Mouse (Mus musculus) A20 (cell line): Measurements from ENCODE around the gene Sh2d1b2.

Experiments
- DNase-seq: peaks from one replicate; pipeline ENCODE4 v3.0.0-alpha.2; 2011; ENCODE audit warnings: low read depth, low spot score

The Sh2d1b2 gene

GRCm38 (mm10) chr1:170277016-170277415, 44.5 kb downstream of the Sh2d1b2 start, which contains the start of gene Sh2d1b1:
TSS of gene Sh2d1b1 (plus strand) at chr1:170277320.
- no peak for DNase-seq

DNA sequence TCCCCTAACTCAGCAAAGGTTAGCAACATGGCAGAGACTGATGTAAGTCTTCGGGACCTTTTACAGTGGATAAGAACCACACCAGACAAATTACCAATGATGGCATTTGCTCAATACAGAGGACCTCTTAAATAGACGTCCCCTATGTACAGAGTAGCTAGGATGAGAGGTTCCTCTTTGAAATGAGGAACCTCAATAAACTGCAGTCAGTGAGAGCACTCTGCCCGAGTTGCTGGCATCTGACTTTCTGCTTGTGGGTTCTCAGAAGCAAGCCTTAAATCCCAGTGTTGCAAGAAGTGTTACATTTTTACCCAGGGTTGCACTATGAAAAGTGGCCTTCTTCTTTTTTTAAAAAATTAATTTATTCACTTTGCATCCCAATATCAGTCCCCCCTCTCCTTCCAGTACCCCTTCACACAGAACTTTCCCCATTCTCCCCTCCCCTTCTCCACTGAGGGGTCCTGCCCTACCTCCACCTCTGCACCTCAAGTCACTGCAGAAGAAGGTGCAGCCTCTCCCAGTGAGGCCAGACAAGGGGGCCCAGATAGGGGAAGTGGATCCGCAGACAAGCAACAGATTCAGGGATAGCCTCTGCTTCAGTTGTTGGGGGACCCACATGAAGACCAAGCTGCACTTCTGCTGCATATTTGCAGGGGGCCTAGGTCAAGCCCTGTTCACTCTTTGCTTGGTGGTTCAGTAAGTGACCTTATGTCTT, 50.0 kb downstream of the Sh2d1b2 start:
- DNase-seq = no peak

DNA sequence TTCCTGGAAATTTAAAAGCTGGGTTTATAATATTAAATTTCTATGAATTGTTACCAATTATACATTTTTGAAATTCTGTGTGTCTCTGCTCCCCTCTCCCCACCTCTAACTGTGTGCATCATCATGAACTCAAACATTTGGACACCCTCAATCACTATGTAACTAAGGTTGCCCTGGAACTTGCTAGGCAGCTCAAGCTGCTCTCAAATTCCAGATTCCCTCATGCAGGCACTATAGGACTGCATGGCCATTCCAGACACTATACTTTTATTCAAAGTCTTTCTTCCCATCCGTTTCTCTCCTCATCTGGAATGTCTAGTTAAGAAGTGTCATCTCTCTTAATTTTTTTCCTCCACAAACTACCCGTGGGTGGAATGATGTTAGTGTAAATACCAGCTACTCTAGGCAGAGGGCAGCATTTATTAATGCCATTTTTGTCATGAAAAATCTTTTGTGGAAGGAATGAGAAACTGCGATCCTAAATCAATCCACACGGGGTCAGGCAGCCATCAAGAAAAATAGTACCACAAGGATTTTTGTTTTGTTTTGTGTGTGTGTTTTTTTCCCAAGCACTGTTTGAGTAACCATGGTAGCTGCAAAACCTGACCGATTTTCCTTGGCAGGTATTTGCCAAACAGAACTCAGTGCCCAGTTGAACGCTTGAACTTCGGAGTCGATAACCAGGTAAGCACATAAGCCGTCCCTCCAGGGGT, 59.8 kb downstream of the Sh2d1b2 start:
- DNase-seq = no peak

DNA sequence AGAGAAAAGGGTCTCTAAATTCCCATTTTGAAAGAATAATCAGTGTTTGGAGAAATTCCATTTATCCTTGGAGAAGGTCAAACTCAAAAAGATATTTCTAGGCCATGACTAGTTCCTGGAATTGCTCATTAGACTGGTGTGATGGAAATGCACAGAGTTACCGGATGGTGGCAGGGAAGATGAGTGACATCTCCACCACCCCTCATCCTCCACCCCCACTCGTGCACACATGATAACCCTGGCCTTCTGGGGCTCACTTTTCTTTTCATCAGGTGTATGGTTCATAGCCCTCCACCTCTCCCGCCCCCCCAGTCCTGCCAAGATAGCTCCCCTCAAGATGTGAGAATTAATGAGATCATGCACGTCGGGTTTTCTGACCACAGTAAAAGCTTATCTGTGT, 60.7 kb downstream of the Sh2d1b2 start:
- DNase-seq = no peak

DNA sequence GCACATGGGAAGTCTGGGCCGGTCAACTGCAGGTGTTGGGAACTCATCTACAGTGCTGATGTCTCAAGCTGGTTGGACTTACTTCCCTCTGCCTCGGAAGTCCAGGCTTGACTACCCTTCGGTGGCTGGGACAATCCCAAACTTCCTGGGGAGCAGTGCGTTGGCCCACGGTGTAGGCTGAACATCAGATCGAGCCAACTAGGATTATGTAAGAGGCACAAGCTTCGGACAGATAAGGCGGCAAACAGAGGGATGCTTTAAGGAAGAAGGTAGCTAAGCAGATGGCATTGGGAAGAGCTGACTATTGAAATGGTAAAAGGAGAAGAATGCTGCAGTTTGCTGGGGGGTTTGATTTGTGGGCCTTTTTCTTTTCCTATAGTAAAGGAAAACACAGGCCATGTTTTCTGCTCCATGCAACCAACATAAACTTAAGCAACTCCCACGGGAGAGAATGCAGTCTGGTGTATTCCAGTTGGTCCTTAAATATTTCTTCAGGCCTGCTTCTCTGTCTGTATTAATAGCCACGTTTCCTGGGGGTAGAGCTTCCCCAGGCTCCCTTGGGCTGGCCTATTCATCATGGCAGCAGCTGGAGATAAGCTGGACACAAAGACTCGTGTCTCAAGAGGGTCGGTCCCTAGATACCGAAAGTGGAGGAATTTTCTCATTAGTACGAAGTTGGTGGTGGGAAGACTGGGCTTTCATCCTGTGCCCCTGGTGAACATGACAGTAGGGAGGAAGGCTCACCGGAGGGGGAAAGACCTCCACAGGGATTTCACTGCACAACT, 62.4 kb downstream of the Sh2d1b2 start:
- no peak for DNase-seq

DNA sequence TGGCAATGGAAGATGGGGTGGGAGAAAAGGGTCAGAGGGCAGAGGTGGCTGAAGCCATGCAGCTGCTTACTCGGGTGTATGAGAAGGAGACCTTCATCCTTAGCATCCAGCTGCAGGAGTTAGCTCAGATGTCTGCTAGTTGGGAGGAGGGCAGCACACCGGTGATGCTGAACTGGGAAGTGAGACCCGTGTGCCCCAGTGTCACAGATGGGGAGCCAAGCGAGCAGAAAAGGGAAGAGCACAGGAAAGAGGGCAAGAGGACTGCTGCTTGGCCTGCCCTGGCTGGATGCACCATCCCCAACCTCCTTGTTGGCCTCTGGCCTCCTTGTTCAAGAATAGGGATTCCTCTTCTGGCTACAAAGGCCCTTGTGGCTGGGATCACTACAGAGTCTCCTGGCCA, 66.9 kb downstream of the Sh2d1b2 start:
- no peak for DNase-seq

DNA sequence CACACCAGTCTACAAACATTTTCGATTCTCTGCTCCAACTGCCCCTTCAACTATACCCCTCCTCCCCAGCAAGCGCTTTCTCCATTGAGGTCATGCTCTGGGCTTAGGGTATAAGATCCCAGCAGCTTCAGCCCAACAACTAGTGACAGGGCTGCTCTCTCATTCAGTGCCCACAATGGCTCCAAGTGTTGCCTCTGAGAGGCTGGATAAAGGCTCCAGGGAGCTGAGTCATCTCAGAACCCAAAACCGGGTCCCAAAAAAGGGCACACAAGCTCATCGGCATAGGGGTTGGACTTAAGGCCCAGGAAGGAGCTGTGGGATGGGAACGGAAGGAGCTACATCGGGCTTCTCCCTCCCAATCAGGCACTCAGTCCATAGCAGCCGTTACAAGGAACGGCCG, 69.1 kb downstream of the Sh2d1b2 start:
- no peak for DNase-seq

DNA sequence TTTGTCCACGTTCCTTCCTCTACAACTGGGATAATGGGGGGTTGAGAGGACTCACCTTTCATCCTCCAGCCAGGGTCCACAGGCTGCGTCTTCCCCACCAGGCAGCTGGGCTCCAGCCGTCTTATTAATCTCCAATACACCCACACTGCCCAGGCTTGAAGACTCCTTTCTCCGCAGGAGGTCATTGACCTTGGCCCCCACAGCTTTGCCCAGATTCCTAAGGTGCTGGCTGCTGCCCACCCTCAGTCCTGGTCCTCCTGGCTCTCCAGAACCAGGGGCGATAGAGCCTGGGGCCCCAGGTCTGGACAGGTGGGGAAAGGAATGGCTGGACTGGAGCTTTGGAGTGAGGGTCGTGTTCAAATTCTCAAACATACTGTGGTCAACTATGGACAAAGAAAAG, 69.9 kb downstream of the Sh2d1b2 start:
- DNase-seq = no peak

GRCm38 (mm10) chr1:170303103-170303502, 70.6 kb downstream of the Sh2d1b2 start:
- DNase-seq = no peak
